Mouse (Mus musculus) hindbrain, embryonic 12.5 days (tissue): ENCODE data around the gene Sarm1. TPM values are rescaled to one million over a fixed set of nuclear protein-coding genes. Genes with fewer than 3 reads are reported as not detected.

Source experiments
- ATAC-seq: fragments of 200-750 bp; cut with Nextera tagmentation; 2 replicates; pipeline ENCODE4 v1.8.0; 2017; ENCODE audit warnings: moderate TSS enrichment; ENCODE audit not compliant: low FRiP score
- H3K27ac ChIP-seq: fragments of 300-500 bp; sonication (generic); 2 replicates; pipeline ENCODE4 v1.5.1; 2016; ENCODE audit warnings: mild to moderate bottlenecking
- H3K27me3 ChIP-seq: fragments of 300-500 bp; sonication (generic); 2 replicates; pipeline ENCODE4 v1.6.1; 2016; ENCODE audit warnings: mild to moderate bottlenecking
- H3K36me3 ChIP-seq: fragments of 300-500 bp; sonication (generic); 2 replicates; pipeline ENCODE4 v1.6.1; 2016; ENCODE audit warnings: mild to moderate bottlenecking
- H3K4me1 ChIP-seq: fragments of 300-500 bp; sonication (generic); 2 replicates; pipeline ENCODE4 v1.6.1; 2016
- H3K4me2 ChIP-seq: fragments of 300-500 bp; sonication (generic); replicated peaks from 2 replicates; pipeline ENCODE4 v1.6.1; 2016; ENCODE audit warnings: mild to moderate bottlenecking
- H3K4me3 ChIP-seq: fragments of 300-500 bp; sonication (generic); 2 replicates; pipeline ENCODE4 v1.5.1; 2016; ENCODE audit warnings: mild to moderate bottlenecking
- H3K9ac ChIP-seq: fragments of 300-500 bp; sonication (generic); 2 replicates; pipeline ENCODE4 v1.6.1; 2016; ENCODE audit warnings: mild to moderate bottlenecking, moderate library complexity
- H3K9me3 ChIP-seq: fragments of 300-500 bp; sonication (generic); replicated peaks from 2 replicates; pipeline ENCODE4 v1.6.1; 2016; ENCODE audit warnings: mild to moderate bottlenecking
- WGBS: fragments of 180-500 bp; shearing (Covaris S2); methylation state at CpG from one replicate; pipeline ENCODE4 v1.1.7; 2016; 5-methylcytosine and 5-hydroxymethylcytosine counted together
- polyA plus RNA-seq: library from polyadenylated mRNA; unstranded; fragments of >200 nt; fragmentation: Nextera tagmentation; extraction: Ambion mirVana; gene quantifications from 2 replicates; pipeline ENCODE4 v1.2.1, GENCODE M21; 2016

Sarm1 gene
- polyA plus RNA-seq, 1 experiment from 2014 or later = 33.7 TPM

GRCm38 (mm10) chr11:78528714-78529113 is 31.2 kb upstream of the Sarm1 start:
- H3K36me3 ChIP-seq = peaks cover 66% of the 10 kb centered on the region
- no peak for ATAC-seq
- H3K27me3 ChIP-seq = no peaks in the 10 kb centered on the region
- no peaks in the 10 kb centered on the region for H3K9me3 ChIP-seq
- no peak overlapping the region for H3K27ac ChIP-seq
- no peak overlapping the region for H3K4me2 ChIP-seq
- H3K4me3 ChIP-seq = no peak overlapping the region
- H3K9ac ChIP-seq = no peak overlapping the region
- H3K4me1 ChIP-seq = no peaks in the 10 kb centered on the region
- 83% methylated on average over 9 of the region's 9 CpGs for WGBS

GRCm38 (mm10) chr11:78524838-78525237 is 27.3 kb upstream of the Sarm1 start:
- Histone ChIP-seq H3K27me3 (no peaks in the 10 kb centered on the region), H3K4me3 (no peak overlapping the region), H3K4me2 (no peak overlapping the region), H3K36me3 (peaks cover 98% of the 10 kb centered on the region), H3K27ac (no peak overlapping the region), H3K4me1 (no peaks in the 10 kb centered on the region), H3K9me3 (no peaks in the 10 kb centered on the region), H3K9ac (no peak overlapping the region)
- WGBS = 80% methylated on average over 2 of the region's 2 CpGs
- ATAC-seq = no peak

- no peak for ATAC-seq
- Histone ChIP-seq H3K27ac (no peak overlapping the region), H3K9ac (no peak overlapping the region), H3K9me3 (no peaks in the 10 kb centered on the region), H3K36me3 (peaks cover 98% of the 10 kb centered on the region), H3K4me1 (no peaks in the 10 kb centered on the region), H3K4me2 (no peak overlapping the region), H3K4me3 (no peak overlapping the region), H3K27me3 (no peaks in the 10 kb centered on the region)
- 64% methylated on average over 9 of the region's 9 CpGs for WGBS
Observed at GRCm38 (mm10) chr11:78523241-78523955, 25.8 kb upstream of the Sarm1 start.

GRCm38 (mm10) chr11:78522481-78522997 is 25.0 kb upstream of the Sarm1 start:
- WGBS = 88% methylated on average over 1 of the region's 1 CpGs
- no peak overlapping the region for H3K27ac ChIP-seq
- no peak for ATAC-seq
- no peak overlapping the region for H3K4me3 ChIP-seq
- no peaks in the 10 kb centered on the region for H3K9me3 ChIP-seq
- H3K4me1 ChIP-seq = no peaks in the 10 kb centered on the region
- H3K36me3 ChIP-seq = peaks cover 98% of the 10 kb centered on the region
- H3K9ac ChIP-seq = no peak overlapping the region
- no peaks in the 10 kb centered on the region for H3K27me3 ChIP-seq
- H3K4me2 ChIP-seq = no peak overlapping the region

GRCm38 (mm10) chr11:78521880-78522279 is 24.3 kb upstream of the Sarm1 start:
- Histone ChIP-seq H3K27ac (no peak overlapping the region), H3K9ac (no peak overlapping the region), H3K27me3 (no peaks in the 10 kb centered on the region), H3K9me3 (no peaks in the 10 kb centered on the region), H3K4me3 (no peak overlapping the region), H3K4me2 (no peak overlapping the region), H3K36me3 (peaks cover 93% of the 10 kb centered on the region), H3K4me1 (no peaks in the 10 kb centered on the region)
- no peak for ATAC-seq
- WGBS = 93% methylated on average over 3 of the region's 3 CpGs

- 89% methylated on average over 10 of the region's 10 CpGs for WGBS
- H3K4me2 ChIP-seq = no peak overlapping the region
- H3K4me3 ChIP-seq = no peak overlapping the region
- no peak for ATAC-seq
- no peak overlapping the region for H3K9ac ChIP-seq
- H3K4me1 ChIP-seq = no peaks in the 10 kb centered on the region
- no peaks in the 10 kb centered on the region for H3K27me3 ChIP-seq
- H3K27ac ChIP-seq = no peak overlapping the region
- no peaks in the 10 kb centered on the region for H3K9me3 ChIP-seq
- H3K36me3 ChIP-seq = peaks cover 89% of the 10 kb centered on the region
Observed at GRCm38 (mm10) chr11:78518931-78519330, 21.4 kb upstream of the Sarm1 start.

GRCm38 (mm10) chr11:78515549-78516325 is 18.2 kb upstream of the Sarm1 start:
- H3K27ac ChIP-seq = no peak overlapping the region
- H3K9ac ChIP-seq = no peak overlapping the region
- peaks cover 19% of the 10 kb centered on the region for H3K4me1 ChIP-seq
- no peak overlapping the region for H3K4me3 ChIP-seq
- no peaks in the 10 kb centered on the region for H3K9me3 ChIP-seq
- no peak overlapping the region for H3K4me2 ChIP-seq
- H3K27me3 ChIP-seq = no peaks in the 10 kb centered on the region
- ATAC-seq = no peak
- H3K36me3 ChIP-seq = peaks cover 57% of the 10 kb centered on the region
- 64% methylated on average over 2 of the region's 2 CpGs for WGBS

- Histone ChIP-seq H3K4me1 (peaks cover 19% of the 10 kb centered on the region), H3K27me3 (no peaks in the 10 kb centered on the region), H3K36me3 (peaks cover 43% of the 10 kb centered on the region), H3K4me3 (peak overlapping the region; percentile 75), H3K9me3 (no peaks in the 10 kb centered on the region), H3K4me2 (peak overlapping the region; percentile 85), H3K9ac (0 out of 2 replicates have a peak overlapping the region, but pooled peaks have one; percentile 94), H3K27ac (no peak overlapping the region)
- ATAC-seq = no peak
- 82% methylated on average over 3 of the region's 3 CpGs for WGBS
Observed at GRCm38 (mm10) chr11:78513106-78513790, 15.7 kb upstream of the Sarm1 start.

- H3K4me1 ChIP-seq = peaks cover 19% of the 10 kb centered on the region
- WGBS = under 1% methylated on average over 67 of the region's 67 CpGs
- no peaks in the 10 kb centered on the region for H3K9me3 ChIP-seq
- H3K36me3 ChIP-seq = peaks cover 44% of the 10 kb centered on the region
- no peaks in the 10 kb centered on the region for H3K27me3 ChIP-seq
- H3K9ac ChIP-seq = peak within 1 kb of the TSS; percentile 94
- peak within 1 kb of the TSS; percentile 85 for H3K4me2 ChIP-seq
- peak; percentile 95 for ATAC-seq
- H3K27ac ChIP-seq = peak within 1 kb of the TSS; percentile 81
- peak within 1 kb of the TSS; percentile 75 for H3K4me3 ChIP-seq
Observed at GRCm38 (mm10) chr11:78512025-78512957, 14.7 kb upstream of the Sarm1 start, which contains the start of the genes Tmem199 and Poldip2. Gene Tmem199 (minus strand): TSS chr11:78512172. Gene Poldip2 (plus strand): TSS chr11:78512193.

GRCm38 (mm10) chr11:78509148-78509547 is 11.6 kb upstream of the Sarm1 start:
- Histone ChIP-seq H3K9ac (no peak overlapping the region), H3K4me2 (no peak overlapping the region), H3K36me3 (peaks cover 31% of the 10 kb centered on the region), H3K4me1 (peaks cover 19% of the 10 kb centered on the region), H3K4me3 (no peak overlapping the region), H3K27me3 (no peaks in the 10 kb centered on the region), H3K27ac (no peak overlapping the region), H3K9me3 (no peaks in the 10 kb centered on the region)
- ATAC-seq = no peak
- WGBS = 84% methylated on average over 5 of the region's 5 CpGs

GRCm38 (mm10) chr11:78505430-78505829 is 7.9 kb upstream of the Sarm1 start:
- no peak for ATAC-seq
- peaks cover 31% of the 10 kb centered on the region for H3K36me3 ChIP-seq

More at GRCm38 (mm10) chr11:78505430-78505829, 7.9 kb upstream of the Sarm1 start:
- no peak overlapping the region for H3K4me3 ChIP-seq
- H3K9me3 ChIP-seq = no peaks in the 10 kb centered on the region
- peaks cover 7% of the 10 kb centered on the region; the same call in 1 of the 2 replicates for H3K27me3 ChIP-seq
- WGBS = 85% methylated on average over 3 of the region's 3 CpGs
- no peak overlapping the region for H3K27ac ChIP-seq
- H3K9ac ChIP-seq = no peak overlapping the region
- H3K4me2 ChIP-seq = no peak overlapping the region
- no peaks in the 10 kb centered on the region for H3K4me1 ChIP-seq
